Mouse (Mus musculus) embryo, embryonic 10 days (tissue): ENCODE results near the gene Nup37.

ENCODE experiments used
- DNase-seq: peaks from one replicate; pipeline ENCODE4 v3.0.0-alpha.2; 2015; ENCODE audit warnings: low spot score

The Nup37 gene

GRCm38 (mm10) chr10:88227962-88228361, 81.2 kb downstream of the Nup37 start:
- no peak for DNase-seq
